Mouse (Mus musculus) kidney, adult 2 months (tissue): ENCODE results near the gene Dppa5a. TPM values are rescaled to one million over a fixed set of nuclear protein-coding genes. Genes with fewer than 3 reads are reported as not detected.
"Not testable (repeated sequence)": the region's sequence is repeated elsewhere in the genome, so short reads cannot be mapped to it uniquely, and the experiment has no call there.

Source experiments
- DNase-seq: peaks from one replicate; pipeline ENCODE4 v3.0.0; 2021
- H3K27ac ChIP-seq: fragments of 200-500 bp; 2 replicates; pipeline ENCODE4 v1.5.1; 2012; ENCODE audit warnings: low read depth, low read length, control low read depth, inconsistent platforms; ENCODE audit not compliant: insufficient read depth
- H3K27me3 ChIP-seq: fragments of 200-500 bp; replicated peaks from 2 replicates; pipeline ENCODE4 v1.6.1; 2012; ENCODE audit warnings: mild to moderate bottlenecking, moderate library complexity, low read length, inconsistent platforms; ENCODE audit not compliant: control insufficient read depth, insufficient read depth
- H3K36me3 ChIP-seq: fragments of 200-500 bp; 2 replicates; pipeline ENCODE4 v1.6.1; 2012; ENCODE audit warnings: mild to moderate bottlenecking, moderate library complexity, low read length, inconsistent platforms; ENCODE audit not compliant: control insufficient read depth, insufficient read depth
- H3K4me1 ChIP-seq: fragments of 200-500 bp; 2 replicates; pipeline ENCODE4 v1.6.1; 2011; ENCODE audit warnings: low read length; ENCODE audit not compliant: control insufficient read depth, insufficient read depth
- H3K4me3 ChIP-seq: fragments of 200-500 bp; 2 replicates; pipeline ENCODE4 v1.5.1; 2011; ENCODE audit warnings: mild to moderate bottlenecking, low read depth, low read length, control low read depth; ENCODE audit not compliant: insufficient read depth
- CTCF ChIP-seq: fragments of 200-500 bp; conservative IDR thresholded peaks from 2 replicates; pipeline ENCODE4 v1.5.1; 2011; ENCODE audit warnings: low read depth, mild to moderate bottlenecking, control low read depth, low read length, moderate library complexity, mixed read lengths; ENCODE audit not compliant: insufficient read depth, insufficient read length
- POLR2A ChIP-seq: fragments of 200-500 bp; IDR thresholded peaks from one replicate; pipeline ENCODE4 v1.6.1; 2011; ENCODE audit warnings: low read depth, low read length, control low read depth
- WGBS: fragments of 180-500 bp; shearing (Covaris S2); methylation state at CpG from one replicate; pipeline ENCODE4 v1.1.7; 2018; 5-methylcytosine and 5-hydroxymethylcytosine counted together
- polyA plus RNA-seq: library from polyadenylated mRNA; depleted of rRNA; stranded (reverse); fragments of >200 nt; gene quantifications from 2 replicates; pipeline ENCODE4 v1.2.3, GENCODE M21; 2012

Gene Dppa5a
- polyA plus RNA-seq, 1 experiment: not detected

GRCm38 (mm10) chr9:78354665-78355578 lies 13.1 kb downstream of the Dppa5a start:
- no peaks in the 10 kb centered on the region for H3K36me3 ChIP-seq
- no peaks in the 10 kb centered on the region for H3K27me3 ChIP-seq
- 47% methylated on average over 11 of the region's 11 CpGs for WGBS
- DNase-seq: peak; percentile 84
- peaks cover 8% of the 10 kb centered on the region; the same call in 1 of the 2 replicates for H3K4me1 ChIP-seq
- H3K4me3 ChIP-seq: no peak overlapping the region
- peak overlapping the region; percentile 79 for H3K27ac ChIP-seq
- TF ChIP-seq CTCF: no peak
- TF ChIP-seq POLR2A: no peak

- H3K27me3 ChIP-seq: no peaks in the 10 kb centered on the region
- DNase-seq: no peak
- no peaks in the 10 kb centered on the region for H3K36me3 ChIP-seq
- TF ChIP-seq CTCF: no peak
- TF ChIP-seq POLR2A: no peak
- no peak overlapping the region for H3K4me3 ChIP-seq
- peaks cover 20% of the 10 kb centered on the region; the same call in 1 of the 2 replicates for H3K4me1 ChIP-seq
- no peak overlapping the region for H3K27ac ChIP-seq
- WGBS: 77% methylated on average over 6 of the region's 6 CpGs
These were observed 16.3 kb downstream of the Dppa5a start for GRCm38 (mm10) chr9:78351504-78352220.

GRCm38 (mm10) chr9:78350007-78350406 lies 18.0 kb downstream of the Dppa5a start:
- H3K27me3 ChIP-seq, H3K4me3 ChIP-seq, DNase-seq, H3K27ac ChIP-seq, H3K36me3 ChIP-seq: not testable (repeated sequence)
- peaks cover 14% of the 10 kb centered on the region; the same call in 1 of the 2 replicates for H3K4me1 ChIP-seq

GRCm38 (mm10) chr9:78349141-78349540 lies 18.8 kb downstream of the Dppa5a start:
- peak overlapping the region; percentile 71; the same call in 1 of the 2 replicates for H3K27ac ChIP-seq
- DNase-seq: peak; percentile 77
- not testable (repeated sequence) for H3K4me3 ChIP-seq, H3K36me3 ChIP-seq, H3K27me3 ChIP-seq
- 27% methylated on average over 3 of the region's 3 CpGs for WGBS
- peaks cover 14% of the 10 kb centered on the region; the same call in 1 of the 2 replicates for H3K4me1 ChIP-seq

- not testable (repeated sequence) for H3K4me3 ChIP-seq, H3K36me3 ChIP-seq, H3K27me3 ChIP-seq
- DNase-seq: peak; percentile 96
- 37% methylated on average over 6 of the region's 6 CpGs for WGBS
- H3K27ac ChIP-seq: peak overlapping the region; percentile 72
- H3K4me1 ChIP-seq: peaks cover 17% of the 10 kb centered on the region; the same call in 1 of the 2 replicates
These were observed 19.6 kb downstream of the Dppa5a start for GRCm38 (mm10) chr9:78348206-78349004.

GRCm38 (mm10) chr9:78347004-78347403 lies 21.0 kb downstream of the Dppa5a start:
- H3K4me3 ChIP-seq: no peak overlapping the region
- H3K4me1 ChIP-seq: peaks cover 22% of the 10 kb centered on the region; the same call in 1 of the 2 replicates
- peak overlapping the region; percentile 16; the same call in 1 of the 2 replicates for H3K27ac ChIP-seq
- no peaks in the 10 kb centered on the region for H3K27me3 ChIP-seq
- peak; percentile 42 for DNase-seq
- H3K36me3 ChIP-seq: no peaks in the 10 kb centered on the region
- 41% methylated on average over 3 of the region's 3 CpGs for WGBS
- no peak for TF ChIP-seq POLR2A
- TF ChIP-seq CTCF: no peak

GRCm38 (mm10) chr9:78345235-78345634 lies 22.7 kb downstream of the Dppa5a start:
- H3K36me3 ChIP-seq, DNase-seq, H3K27me3 ChIP-seq, H3K27ac ChIP-seq, H3K4me3 ChIP-seq: not testable (repeated sequence)
- 53% methylated on average over 4 of the region's 4 CpGs for WGBS
- peaks cover 22% of the 10 kb centered on the region; the same call in 1 of the 2 replicates for H3K4me1 ChIP-seq

- H3K4me1 ChIP-seq, H3K36me3 ChIP-seq, H3K27me3 ChIP-seq, H3K4me3 ChIP-seq, H3K27ac ChIP-seq: not testable (repeated sequence)
- peak; percentile 58 for DNase-seq
- WGBS: 60% methylated on average over 9 of the region's 9 CpGs
These were observed 24.9 kb downstream of the Dppa5a start for GRCm38 (mm10) chr9:78343055-78343454.

- not testable (repeated sequence) for H3K27me3 ChIP-seq, H3K36me3 ChIP-seq, H3K4me3 ChIP-seq, H3K4me1 ChIP-seq, H3K27ac ChIP-seq
- DNase-seq: peak; percentile 45
- WGBS: 60% methylated on average over 4 of the region's 4 CpGs
These were observed 25.5 kb downstream of the Dppa5a start for GRCm38 (mm10) chr9:78342494-78342893.
